Mouse (Mus musculus) lung, postnatal 0 days (tissue): ENCODE results near the gene Cideb.

Source experiments
- CTCF ChIP-seq: IDR thresholded peaks from 2 replicates; pipeline ENCODE4 v1.5.1; 2016; ENCODE audit warnings: antibody characterized with exemption, mild to moderate bottlenecking
- EP300 ChIP-seq: IDR thresholded peaks from 2 replicates; pipeline ENCODE4 v1.6.1; 2016; ENCODE audit warnings: antibody characterized with exemption, mild to moderate bottlenecking, control low read depth

DNA sequence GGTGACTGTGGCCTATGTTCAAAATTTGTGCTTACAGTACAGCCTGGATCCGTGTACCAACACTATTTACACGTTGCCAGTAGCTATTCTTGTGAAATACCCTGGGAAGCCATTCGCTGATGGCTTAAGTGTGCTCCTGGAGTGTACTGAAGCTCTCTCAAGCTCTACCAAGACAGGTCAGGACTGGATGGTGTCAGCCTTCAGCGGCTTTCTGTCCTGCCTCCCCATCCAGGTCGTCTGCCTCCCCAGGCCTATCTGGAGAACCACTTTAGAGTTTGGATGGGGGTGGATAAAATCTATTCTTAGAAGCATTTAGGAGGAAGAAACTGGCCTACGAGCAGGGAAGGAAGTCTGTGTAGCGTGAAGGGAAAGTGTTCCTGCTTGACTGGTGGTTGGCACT is 4.9 kb upstream of the Cideb start:
- no peak for TF ChIP-seq CTCF
- TF ChIP-seq EP300 = peak; percentile 77
